Mouse (Mus musculus) left cerebral cortex, adult 18-20 months (tissue): Measurements from ENCODE around the gene Lrmp. TPM values are rescaled to one million over a fixed set of nuclear protein-coding genes. Genes with fewer than 3 reads are reported as not detected.
A peak's percentile ranks its signal among the peaks of the same experiment; 100 is the strongest.
"Not testable (repeated sequence)": the region's sequence is repeated elsewhere in the genome, so short reads cannot be mapped to it uniquely, and the experiment has no call there.

Experiments used
- DNase-seq, 2 experiments: peaks; one replicate each; pipeline ENCODE4 v3.0.0; 2021 to 2022; ENCODE audit warnings: low spot score in 2 of 2, mixed read lengths in 1 of 2
- total RNA-seq, 2 experiments: library from RNA; stranded (reverse); gene quantifications; 2 replicates each; pipeline ENCODE4 v1.2.3; 2021

Lrmp gene
- total RNA-seq, 2 experiments from 2014 or later: 1.9 to 3.8 TPM

GRCm38 (mm10) chr6:145104241-145104939, 11.1 kb upstream of the Lrmp start:
- DNase-seq: no peak

GRCm38 (mm10) chr6:145105439-145105838, 10.0 kb upstream of the Lrmp start:
- no peak for DNase-seq

GRCm38 (mm10) chr6:145106163-145106842, 9.2 kb upstream of the Lrmp start:
- no peak for DNase-seq

GRCm38 (mm10) chr6:145110786-145111185, 4.7 kb upstream of the Lrmp start:
- DNase-seq: no peak

GRCm38 (mm10) chr6:145112865-145113264, 2.6 kb upstream of the Lrmp start:
- DNase-seq: no peak

GRCm38 (mm10) chr6:145114561-145114960, 892 bp upstream of the Lrmp start:
- DNase-seq: no peak

GRCm38 (mm10) chr6:145116098-145116672, 732 bp downstream of the Lrmp start:
- no peak for DNase-seq

GRCm38 (mm10) chr6:145120086-145120485, 4.6 kb downstream of the Lrmp start:
- DNase-seq: no peak

GRCm38 (mm10) chr6:145120787-145121589, 5.5 kb downstream of the Lrmp start:
- peak in 1 of 2 experiments; percentile 7 for DNase-seq

GRCm38 (mm10) chr6:145121590-145122420, 6.4 kb downstream of the Lrmp start:
- no peak for DNase-seq

GRCm38 (mm10) chr6:145122423-145123059, 7.1 kb downstream of the Lrmp start:
- DNase-seq: no peak

GRCm38 (mm10) chr6:145123136-145124060, 7.9 kb downstream of the Lrmp start:
- DNase-seq: no peak

GRCm38 (mm10) chr6:145124621-145125020, 9.2 kb downstream of the Lrmp start:
- DNase-seq: no peak

- no peak for DNase-seq
Observed at GRCm38 (mm10) chr6:145125591-145126113, 10.2 kb downstream of the Lrmp start.

- DNase-seq: no peak
Observed at GRCm38 (mm10) chr6:145127652-145128051, 12.2 kb downstream of the Lrmp start.

GRCm38 (mm10) chr6:145129563-145129962, 14.1 kb downstream of the Lrmp start:
- DNase-seq: no peak

- DNase-seq: no peak
Observed at GRCm38 (mm10) chr6:145131991-145132390, 16.5 kb downstream of the Lrmp start.

- not testable (repeated sequence) for DNase-seq
Observed at GRCm38 (mm10) chr6:145132969-145133368, 17.5 kb downstream of the Lrmp start.

- DNase-seq: no peak
Observed at GRCm38 (mm10) chr6:145135295-145135694, 19.8 kb downstream of the Lrmp start.
